Mouse (Mus musculus) hindbrain, embryonic 10.5 days (tissue): ENCODE measurements around the gene Rnf19b. TPM values are rescaled to one million over a fixed set of nuclear protein-coding genes. Genes with fewer than 3 reads are reported as not detected.

ENCODE experiments used
- DNase-seq: peaks from one replicate; pipeline ENCODE4 v3.0.0-alpha.2; 2017; ENCODE audit warnings: low spot score
- H3K27ac ChIP-seq: fragments of 300-500 bp; sonication (generic); 2 replicates; pipeline ENCODE4 v1.5.1; 2016; ENCODE audit warnings: mild to moderate bottlenecking, moderate library complexity
- H3K27me3 ChIP-seq: fragments of 300-500 bp; sonication (generic); 2 replicates; pipeline ENCODE4 v1.6.1; 2016; ENCODE audit warnings: mild to moderate bottlenecking; ENCODE audit not compliant: poor library complexity, insufficient read depth, severe bottlenecking
- H3K36me3 ChIP-seq: fragments of 300-500 bp; sonication (generic); 2 replicates; pipeline ENCODE4 v1.6.1; 2016; ENCODE audit warnings: mild to moderate bottlenecking, moderate library complexity
- H3K4me1 ChIP-seq: fragments of 300-500 bp; sonication (generic); replicated peaks from 2 replicates; pipeline ENCODE4 v1.6.1; 2016; ENCODE audit warnings: mild to moderate bottlenecking
- H3K4me3 ChIP-seq: fragments of 300-500 bp; sonication (generic); 2 replicates; pipeline ENCODE4 v1.5.1; 2016; ENCODE audit warnings: mild to moderate bottlenecking, moderate library complexity
- H3K9me3 ChIP-seq: fragments of 300-500 bp; sonication (generic); 2 replicates; pipeline ENCODE4 v1.6.1; 2016; ENCODE audit warnings: mild to moderate bottlenecking, moderate library complexity
- whole genome bisulfite sequencing: fragments of 180-500 bp; shearing (Covaris S2); methylation state at CpG from one replicate; pipeline ENCODE4 v1.1.7; 2016; 5-methylcytosine and 5-hydroxymethylcytosine counted together
- polyA plus RNA-seq: library from polyadenylated mRNA; unstranded; fragments of >200 nt; fragmentation: Nextera tagmentation; extraction: Ambion mirVana; gene quantifications from 2 replicates; pipeline ENCODE4 v1.2.1, GENCODE M21; 2016

Rnf19b gene
- polyA plus RNA-seq, 1 experiment from 2014 or later = 9.9 TPM

DNA sequence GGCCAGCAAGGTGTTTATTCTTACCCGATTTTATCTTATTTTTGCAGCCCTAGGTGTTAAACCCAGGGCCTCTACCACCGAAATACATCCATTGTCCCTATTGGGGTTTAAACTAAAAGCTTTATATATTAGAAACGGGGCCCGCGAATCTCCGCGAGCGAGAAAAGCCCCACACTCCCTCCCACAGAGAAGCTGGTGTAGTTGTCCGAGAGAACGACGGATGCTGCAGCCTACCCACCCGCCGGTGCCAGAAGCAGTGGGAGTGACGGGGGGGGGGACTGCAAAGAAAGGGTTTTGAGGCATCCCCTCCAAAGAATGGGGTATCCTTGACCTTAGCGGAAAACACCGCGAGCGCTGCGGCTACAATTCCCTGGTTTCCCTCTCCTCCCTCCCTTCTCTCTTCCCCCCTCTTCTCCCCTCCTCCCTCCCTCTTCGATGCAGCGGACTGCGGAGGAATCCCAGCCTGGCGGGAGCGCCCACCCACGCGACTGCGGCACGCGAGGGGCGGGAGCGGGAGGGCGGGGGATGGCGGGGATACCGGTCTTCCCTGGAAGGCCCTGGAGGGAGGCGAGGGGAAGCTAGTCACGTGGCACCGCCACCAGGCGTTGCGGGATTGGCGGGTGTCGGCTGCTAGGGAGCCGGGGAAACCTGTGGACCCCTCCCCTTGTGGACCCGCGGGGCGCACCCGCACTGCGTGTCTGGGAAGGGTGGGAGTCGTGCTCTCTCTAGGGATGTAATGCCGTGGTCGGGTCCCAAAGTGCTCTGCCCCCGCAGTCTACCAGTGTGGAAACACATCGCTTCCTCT, 9.4 kb upstream of the Rnf19b start:
- peak overlapping the region; percentile 91 for H3K27ac ChIP-seq
- no peaks in the 10 kb centered on the region for H3K9me3 ChIP-seq
- H3K36me3 ChIP-seq = no peaks in the 10 kb centered on the region
- under 1% methylated on average over 52 of the region's 52 CpGs for WGBS
- peaks cover 38% of the 10 kb centered on the region for H3K4me1 ChIP-seq
- H3K4me3 ChIP-seq = peak overlapping the region; percentile 72
- DNase-seq = peak; percentile 86
- H3K27me3 ChIP-seq = peaks cover 78% of the 10 kb centered on the region

DNA sequence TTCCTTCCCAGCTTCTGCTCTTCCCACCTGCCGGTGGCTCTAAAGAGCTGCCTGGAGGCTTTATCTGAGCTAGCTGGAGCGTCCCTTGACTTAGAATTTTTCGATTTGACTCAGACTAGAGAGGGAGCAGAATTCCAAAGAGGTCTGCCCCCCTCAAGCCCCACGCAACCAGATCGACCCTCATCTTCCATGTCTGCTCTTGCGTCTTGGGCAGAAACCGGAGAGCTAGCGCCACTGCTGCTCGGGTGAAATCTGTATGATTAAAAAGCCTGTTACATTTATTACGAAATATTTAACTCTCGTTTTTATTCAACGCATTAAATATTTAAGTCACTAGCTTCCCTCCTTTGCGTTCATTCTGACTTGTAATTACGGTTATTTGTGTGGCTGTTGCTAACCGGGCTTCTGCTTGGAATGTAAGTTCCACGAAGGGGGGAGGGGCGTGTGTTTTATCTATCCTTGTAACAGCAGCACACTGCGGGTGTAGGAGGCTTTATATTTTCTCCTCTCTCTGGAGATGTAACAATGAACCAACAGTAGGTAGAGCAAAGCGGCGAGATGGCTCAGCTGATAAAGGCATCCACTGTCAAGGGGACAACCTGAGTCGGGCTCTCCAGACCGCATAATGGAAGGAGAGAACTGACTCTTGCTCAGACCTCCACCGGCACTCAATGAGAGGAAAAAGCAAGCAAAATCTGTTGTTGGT, 8.6 kb upstream of the Rnf19b start:
- Histone ChIP-seq H3K36me3 (no peaks in the 10 kb centered on the region), H3K9me3 (no peaks in the 10 kb centered on the region), H3K4me1 (peaks cover 38% of the 10 kb centered on the region), H3K4me3 (peak overlapping the region; percentile 72), H3K27ac (peak overlapping the region; percentile 91), H3K27me3 (peaks cover 78% of the 10 kb centered on the region)
- DNase-seq = peak; percentile 36
- 5% methylated on average over 23 of the region's 23 CpGs for WGBS

DNA sequence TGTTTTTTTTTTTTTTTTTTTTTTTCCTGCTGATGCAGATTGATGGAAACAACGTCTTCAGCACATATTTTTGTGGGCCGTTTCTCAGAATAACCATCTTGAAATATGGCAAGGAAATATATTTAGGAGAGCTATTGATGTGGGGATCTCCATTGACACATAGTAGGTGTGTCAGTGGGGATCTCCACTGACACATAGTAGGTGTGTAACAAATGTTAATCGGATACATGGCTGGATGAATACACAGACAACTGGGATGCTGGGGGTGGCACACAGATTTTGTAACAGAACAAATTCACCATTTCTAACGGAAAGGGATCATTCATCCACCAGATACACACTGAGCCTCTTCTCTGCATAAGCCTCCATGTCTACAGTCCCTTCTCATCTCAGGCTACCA, 7.7 kb upstream of the Rnf19b start:
- Histone ChIP-seq H3K36me3 (no peaks in the 10 kb centered on the region), H3K27me3 (peaks cover 69% of the 10 kb centered on the region), H3K4me3 (no peak overlapping the region), H3K4me1 (peaks cover 38% of the 10 kb centered on the region), H3K9me3 (no peaks in the 10 kb centered on the region), H3K27ac (no peak overlapping the region)
- no peak for DNase-seq
- 82% methylated on average over 4 of the region's 4 CpGs for WGBS

GRCm38 (mm10) chr4:129050901-129051417, 7.1 kb upstream of the Rnf19b start:
- peaks cover 63% of the 10 kb centered on the region for H3K27me3 ChIP-seq
- 74% methylated on average over 6 of the region's 6 CpGs for WGBS
- H3K27ac ChIP-seq = no peak overlapping the region
- no peaks in the 10 kb centered on the region for H3K36me3 ChIP-seq
- no peaks in the 10 kb centered on the region for H3K9me3 ChIP-seq
- H3K4me1 ChIP-seq = peaks cover 38% of the 10 kb centered on the region
- H3K4me3 ChIP-seq = no peak overlapping the region
- no peak for DNase-seq

- no peak overlapping the region for H3K27ac ChIP-seq
Measured at GRCm38 (mm10) chr4:129051461-129052183, 6.4 kb upstream of the Rnf19b start.

DNA sequence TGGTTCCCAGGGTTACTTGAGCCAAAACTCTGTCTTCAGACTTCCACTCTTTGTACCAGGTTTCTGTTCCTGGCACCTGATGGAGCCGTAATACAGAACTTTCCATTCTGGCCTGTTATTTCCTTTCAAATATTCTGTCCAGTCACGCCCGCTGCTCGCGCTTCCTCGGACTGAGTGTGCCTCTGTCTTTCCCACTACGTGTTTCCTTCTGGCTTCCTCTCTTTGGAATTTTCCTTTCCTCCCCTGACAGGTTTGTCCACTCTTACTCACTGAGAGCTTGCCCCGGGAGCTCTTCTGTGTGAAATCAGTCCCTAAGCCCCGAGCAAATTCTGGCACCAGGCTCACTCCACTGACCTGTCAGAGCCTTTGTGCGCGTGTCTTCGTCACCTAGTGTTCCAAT, 3.3 kb upstream of the Rnf19b start:
- peaks cover 30% of the 10 kb centered on the region for H3K27me3 ChIP-seq
- H3K9me3 ChIP-seq = no peaks in the 10 kb centered on the region
- H3K4me3 ChIP-seq = no peak overlapping the region
- 86% methylated on average over 12 of the region's 12 CpGs for WGBS
- DNase-seq = no peak
- no peak overlapping the region for H3K27ac ChIP-seq
- H3K36me3 ChIP-seq = no peaks in the 10 kb centered on the region
- H3K4me1 ChIP-seq = peaks cover 33% of the 10 kb centered on the region

More at GRCm38 (mm10) chr4:129051461-129052183, 6.4 kb upstream of the Rnf19b start:
- peaks cover 57% of the 10 kb centered on the region for H3K27me3 ChIP-seq
- WGBS = 29% methylated on average over 11 of the region's 11 CpGs
- peaks cover 38% of the 10 kb centered on the region for H3K4me1 ChIP-seq
- no peak overlapping the region for H3K4me3 ChIP-seq
- H3K36me3 ChIP-seq = no peaks in the 10 kb centered on the region
- no peaks in the 10 kb centered on the region for H3K9me3 ChIP-seq
- DNase-seq = no peak

GRCm38 (mm10) chr4:129055562-129055961, 2.5 kb upstream of the Rnf19b start:
- Histone ChIP-seq H3K27ac (no peak overlapping the region), H3K4me1 (peaks cover 33% of the 10 kb centered on the region), H3K36me3 (no peaks in the 10 kb centered on the region), H3K9me3 (no peaks in the 10 kb centered on the region), H3K27me3 (peaks cover 22% of the 10 kb centered on the region), H3K4me3 (no peak overlapping the region)
- no peak for DNase-seq
- WGBS = 87% methylated on average over 5 of the region's 5 CpGs

DNA sequence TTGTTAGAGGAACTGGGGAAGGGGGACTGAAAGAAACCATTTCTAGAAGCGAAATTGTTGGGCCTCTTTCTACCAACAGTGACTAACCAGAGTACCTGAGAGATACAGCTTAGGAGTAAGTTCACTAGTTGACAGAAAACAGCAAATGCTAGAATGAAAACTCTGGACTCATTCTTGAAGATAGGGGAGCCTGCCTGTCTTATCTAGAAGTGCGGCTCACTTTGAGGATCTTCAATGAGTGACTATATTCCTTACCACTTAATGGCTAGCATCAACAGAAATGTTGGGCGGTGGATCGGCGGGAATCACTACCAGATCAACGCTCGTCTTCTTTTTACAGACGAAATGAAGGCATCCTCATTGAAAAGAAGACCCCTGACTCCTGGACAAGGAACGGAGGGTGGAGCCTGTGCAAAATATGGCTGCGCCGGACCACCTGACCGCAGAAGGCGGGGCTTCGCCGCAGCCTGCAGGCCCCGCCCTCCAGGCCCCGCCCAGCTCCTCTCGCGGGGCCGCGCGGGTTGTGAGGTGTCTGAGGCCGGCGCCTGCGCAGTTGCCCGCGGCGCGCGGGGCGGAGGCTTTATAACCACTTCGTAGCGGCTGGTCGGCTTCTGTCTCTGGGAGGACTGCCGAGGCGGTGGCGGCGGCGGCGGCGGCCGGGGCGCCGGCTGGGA, 401 bp upstream of the Rnf19b start:
- Histone ChIP-seq H3K27me3 (0 out of 2 replicates have a peak, but pooled peaks cover 4% of the 10 kb centered on the region), H3K4me3 (peak overlapping the region; percentile 81), H3K4me1 (peaks cover 23% of the 10 kb centered on the region), H3K36me3 (no peaks in the 10 kb centered on the region), H3K27ac (peak overlapping the region; percentile 94), H3K9me3 (no peaks in the 10 kb centered on the region)
- WGBS = 3% methylated on average over 43 of the region's 44 CpGs
- peak; percentile 97 for DNase-seq

DNA sequence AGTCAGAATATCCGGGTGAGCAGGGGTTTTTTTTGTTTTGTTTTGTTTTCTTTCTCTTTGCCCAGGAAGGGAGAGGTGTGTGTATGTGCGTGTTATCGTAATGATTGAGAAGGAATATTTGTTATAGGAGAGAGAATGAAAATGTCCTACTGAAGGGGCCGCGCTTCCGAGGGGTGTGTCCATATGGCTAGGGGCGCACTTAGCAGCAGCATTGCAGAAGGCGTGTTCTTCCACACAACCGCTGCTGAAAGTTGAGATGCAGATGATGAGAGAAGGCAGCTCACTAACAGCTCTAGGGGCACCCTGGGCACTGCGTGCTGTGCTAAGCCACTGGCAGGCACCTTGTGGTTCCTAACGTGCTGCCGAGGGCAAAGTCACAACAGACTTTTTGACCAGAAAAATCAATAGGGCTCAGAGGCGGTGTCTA, 1.1 kb downstream of the Rnf19b start:
- no peaks in the 10 kb centered on the region for H3K36me3 ChIP-seq
- H3K27ac ChIP-seq = peak overlapping the region; percentile 94
- no peaks in the 10 kb centered on the region for H3K27me3 ChIP-seq
- WGBS = 4% methylated on average over 13 of the region's 13 CpGs
- no peaks in the 10 kb centered on the region for H3K9me3 ChIP-seq
- peaks cover 23% of the 10 kb centered on the region for H3K4me1 ChIP-seq
- peak overlapping the region; percentile 81 for H3K4me3 ChIP-seq
- DNase-seq = peak; percentile 34

- WGBS = 66% methylated on average over 4 of the region's 4 CpGs
- H3K36me3 ChIP-seq = no peaks in the 10 kb centered on the region
- DNase-seq = no peak
- no peak overlapping the region for H3K27ac ChIP-seq
- peaks cover 23% of the 10 kb centered on the region for H3K4me1 ChIP-seq
- peak overlapping the region; percentile 81 for H3K4me3 ChIP-seq
- H3K27me3 ChIP-seq = no peaks in the 10 kb centered on the region
- no peaks in the 10 kb centered on the region for H3K9me3 ChIP-seq
Measured at GRCm38 (mm10) chr4:129059922-129060321, 1.9 kb downstream of the Rnf19b start.

- 93% methylated on average over 1 of the region's 1 CpGs for WGBS
- no peak for DNase-seq
- no peaks in the 10 kb centered on the region for H3K36me3 ChIP-seq
- no peak overlapping the region for H3K4me3 ChIP-seq
- no peaks in the 10 kb centered on the region for H3K9me3 ChIP-seq
- H3K27me3 ChIP-seq = no peaks in the 10 kb centered on the region
- H3K27ac ChIP-seq = no peak overlapping the region
- H3K4me1 ChIP-seq = peaks cover 23% of the 10 kb centered on the region
Measured at GRCm38 (mm10) chr4:129061486-129061885, 3.4 kb downstream of the Rnf19b start.
